Mouse (Mus musculus) liver, embryonic 14.5 days (tissue): ENCODE results near the gene Gm7073.

Experiments used
- CTCF ChIP-seq: IDR thresholded peaks from 2 replicates; pipeline ENCODE4 v1.5.1; 2016; ENCODE audit warnings: antibody characterized with exemption, low read depth, control low read depth
- EP300 ChIP-seq: IDR thresholded peaks from 2 replicates; pipeline ENCODE4 v1.6.1; 2016; ENCODE audit warnings: antibody characterized with exemption, low read depth

DNA sequence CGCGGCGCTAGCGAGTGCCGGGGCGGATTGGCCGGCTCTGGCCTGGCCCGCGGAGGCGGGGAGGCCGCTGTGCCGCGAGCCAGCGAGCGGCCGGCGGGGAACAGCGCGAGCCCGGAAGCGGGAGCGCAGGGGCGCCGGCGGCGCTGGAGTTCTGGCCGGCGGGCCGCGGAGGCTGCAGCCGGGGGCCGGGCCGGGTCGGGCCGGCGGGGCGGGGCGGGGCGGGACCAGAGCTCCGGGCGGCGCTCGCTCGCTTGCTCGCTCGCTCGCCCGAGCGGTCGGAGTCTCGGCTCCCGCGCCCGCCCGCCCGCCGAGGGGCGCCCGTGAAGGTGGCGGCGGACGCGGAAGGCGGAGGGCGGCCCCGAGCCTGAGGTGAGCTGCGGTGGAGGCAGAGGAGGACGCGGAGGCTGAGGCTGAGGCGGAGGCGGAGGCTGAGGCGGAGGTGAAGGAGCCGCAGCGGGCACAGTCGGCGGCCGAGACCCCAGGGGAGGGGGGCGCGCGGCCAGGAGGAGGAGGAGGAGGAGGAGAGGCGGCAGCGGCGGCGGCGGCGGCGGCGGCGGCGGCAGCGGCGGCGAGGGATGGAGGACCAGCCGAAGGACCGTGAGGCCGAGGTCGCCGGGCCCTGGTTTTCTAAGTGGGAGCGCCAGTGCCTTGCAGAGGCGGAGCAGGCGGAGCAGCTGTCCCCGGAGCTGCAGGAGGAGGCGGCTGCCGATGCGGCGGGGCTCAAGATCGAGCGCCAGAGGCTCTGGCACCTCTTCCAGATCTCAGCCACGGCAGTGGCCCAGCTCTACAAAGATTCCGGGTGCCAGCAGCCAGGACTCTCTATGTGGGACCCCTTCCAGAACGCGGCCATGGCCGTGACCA, 8.6 kb upstream of the Gm7073 start:
- TF ChIP-seq EP300 (no peak), CTCF (no peak)
